Mouse (Mus musculus) embryo, embryonic 11.5 days (tissue): ENCODE measurements around the gene Defa34.
"Not testable (repeated sequence)": the region's sequence is repeated elsewhere in the genome, so short reads cannot be mapped to it uniquely, and the experiment has no call there.

ENCODE experiments used
- DNase-seq: peaks from one replicate; pipeline ENCODE4 v3.0.0-alpha.2; 2012; ENCODE audit warnings: low read depth, low spot score

Gene Defa34

GRCm38 (mm10) chr8:21665497-21665896 is at the start of gene Defa34:
Defa34 (plus strand) TSS chr8:21665797.
- not testable (repeated sequence) for DNase-seq

- not testable (repeated sequence) for DNase-seq
Measured at GRCm38 (mm10) chr8:21617883-21618282, 47.7 kb upstream of the Defa34 start, which contains the start of gene Defa26. Defa26 (plus strand) TSS chr8:21618183.

GRCm38 (mm10) chr8:21655480-21655879 is 10.1 kb upstream of the Defa34 start, which contains the start of gene Defa17:
Defa17 (plus strand) TSS chr8:21655780.
- DNase-seq: not testable (repeated sequence)

- DNase-seq: not testable (repeated sequence)
Measured at GRCm38 (mm10) chr8:21703545-21703944, 37.9 kb downstream of the Defa34 start, which contains the start of gene AY761184. AY761184 (minus strand) TSS chr8:21703645.
